Mouse (Mus musculus) embryo, embryonic 9.5 days (tissue): ENCODE measurements around the gene Cela1.

Experiments used
- DNase-seq: peaks from one replicate; pipeline ENCODE4 v3.0.0-alpha.2; 2017; ENCODE audit errors: extremely low spot score

Cela1 gene

DNA sequence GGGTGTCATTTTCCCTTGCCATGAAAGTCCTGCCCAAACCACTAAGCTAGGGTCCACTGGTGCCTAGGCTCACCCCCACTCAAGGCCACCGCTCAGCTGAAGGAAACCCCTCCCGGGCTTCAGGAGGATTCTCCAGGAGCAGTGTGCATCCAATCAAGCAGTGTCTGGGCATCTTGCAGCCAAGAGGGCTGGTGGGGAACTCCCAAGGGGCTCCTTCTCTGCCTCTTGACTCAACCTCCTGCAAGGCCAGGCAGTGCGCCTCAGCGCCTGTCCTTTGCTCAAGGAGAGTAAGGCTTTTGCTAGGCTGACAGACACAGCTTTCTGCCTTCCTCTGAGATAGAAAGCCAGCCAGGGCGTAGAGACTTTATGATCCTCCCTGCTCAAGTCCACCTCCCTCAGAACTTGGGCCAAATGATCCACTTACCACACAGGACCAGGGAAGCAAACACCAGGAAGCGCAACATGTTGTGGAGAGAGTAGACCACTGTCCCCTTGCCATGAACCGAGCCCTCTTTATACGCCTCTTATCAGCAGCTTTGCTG is at the start of gene Cela1:
TSS of gene Cela1 (minus strand) at position 492 of the 542 bp plus-strand sequence.
- no peak for DNase-seq

DNA sequence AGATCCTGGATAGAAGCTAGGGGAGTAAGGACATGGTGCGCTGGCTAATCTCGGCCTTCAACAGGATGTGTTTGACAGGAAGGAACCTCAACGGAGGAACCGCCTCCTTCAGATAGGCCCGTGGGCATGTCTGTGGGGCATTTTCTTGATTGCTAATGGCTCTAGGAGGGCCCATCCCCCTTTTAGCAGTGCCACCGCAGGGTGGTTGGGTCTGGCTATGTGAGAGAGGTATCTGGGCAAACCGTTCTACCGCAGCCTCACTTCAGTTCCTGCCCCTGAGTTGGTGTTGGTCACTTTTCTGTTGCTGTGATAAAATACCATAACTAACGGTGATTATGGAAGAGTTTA is 48.2 kb upstream of the Cela1 start:
- DNase-seq: no peak

DNA sequence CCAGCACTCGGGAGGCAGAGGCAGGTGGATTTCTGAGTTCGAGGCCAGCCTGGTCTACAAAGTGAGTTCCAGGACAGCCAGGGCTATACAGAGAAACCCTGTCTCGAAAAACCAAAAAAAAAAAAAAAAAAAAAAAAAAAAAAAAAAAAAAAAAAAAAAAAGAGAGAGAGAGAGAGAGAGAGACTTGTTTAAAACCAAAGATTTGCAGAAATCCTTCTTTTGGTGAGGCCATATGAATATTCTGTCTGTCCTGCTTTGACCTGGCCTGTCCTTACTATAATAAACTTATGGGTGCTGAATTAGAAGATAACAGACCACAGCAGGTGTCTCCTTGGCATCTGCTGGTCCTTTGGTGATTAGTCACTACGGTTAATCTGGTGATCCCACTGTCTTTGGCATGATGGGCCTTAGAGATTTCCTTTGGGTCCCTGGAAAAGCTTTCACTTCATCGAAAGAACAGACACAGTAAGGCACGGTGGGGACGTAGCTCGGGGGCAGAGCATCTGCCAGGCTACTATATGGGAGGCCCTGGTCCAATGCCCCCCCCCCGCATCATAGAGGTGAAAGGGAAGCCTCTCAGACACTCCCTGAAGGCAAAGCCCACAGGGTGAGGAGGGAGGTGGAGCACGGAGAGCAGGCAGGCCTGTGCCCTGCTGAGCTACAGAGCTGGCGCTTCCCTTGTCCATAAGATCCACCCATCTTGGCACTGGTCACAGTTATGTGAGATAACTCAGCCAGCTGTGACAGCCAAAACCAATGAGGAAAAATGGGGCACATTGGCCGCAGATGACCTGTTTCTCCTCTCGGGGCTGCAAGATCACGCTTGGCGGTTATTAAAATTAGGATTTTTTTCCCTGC is 47.6 kb upstream of the Cela1 start:
- DNase-seq: no peak

DNA sequence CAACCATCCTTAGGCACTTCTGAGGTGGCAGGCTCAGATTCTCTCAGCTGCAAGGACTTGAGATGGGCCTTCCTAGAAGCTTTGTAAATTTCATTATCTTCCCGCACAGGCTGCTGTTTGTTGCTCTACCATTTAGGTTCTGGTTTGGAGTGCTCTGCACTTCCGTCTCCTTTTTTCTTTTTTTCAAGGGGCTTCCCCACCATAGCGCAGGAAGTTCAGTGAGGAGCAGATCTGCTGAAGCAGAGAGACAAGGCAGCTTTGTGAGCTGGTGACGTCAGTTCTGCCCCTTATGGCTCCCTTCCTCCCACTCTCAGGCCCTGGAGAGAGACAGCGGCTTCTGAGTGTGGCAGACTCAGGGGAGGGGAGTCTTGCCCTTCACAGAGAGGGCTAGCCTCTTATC is 44.9 kb upstream of the Cela1 start:
- DNase-seq: no peak

DNA sequence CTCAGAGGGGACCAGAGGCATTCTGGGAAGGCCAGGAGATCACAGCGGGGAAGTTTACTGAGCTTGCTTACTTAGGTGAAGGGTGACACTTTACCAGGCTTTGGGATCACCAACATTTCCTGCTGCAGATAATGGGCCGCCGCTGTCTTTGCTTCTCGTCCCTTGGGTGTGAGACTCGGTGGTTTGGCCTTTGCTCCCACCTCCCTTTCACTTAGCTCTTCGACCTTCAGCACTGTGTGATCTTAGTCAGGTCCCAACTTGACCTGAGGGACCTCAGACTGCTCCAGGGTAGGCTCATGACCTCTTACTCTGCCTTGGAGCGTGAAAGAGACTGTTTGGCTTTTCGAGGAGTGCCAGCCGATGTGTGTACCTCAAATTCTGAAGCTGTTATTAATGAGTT is 43.4 kb upstream of the Cela1 start:
- no peak for DNase-seq

DNA sequence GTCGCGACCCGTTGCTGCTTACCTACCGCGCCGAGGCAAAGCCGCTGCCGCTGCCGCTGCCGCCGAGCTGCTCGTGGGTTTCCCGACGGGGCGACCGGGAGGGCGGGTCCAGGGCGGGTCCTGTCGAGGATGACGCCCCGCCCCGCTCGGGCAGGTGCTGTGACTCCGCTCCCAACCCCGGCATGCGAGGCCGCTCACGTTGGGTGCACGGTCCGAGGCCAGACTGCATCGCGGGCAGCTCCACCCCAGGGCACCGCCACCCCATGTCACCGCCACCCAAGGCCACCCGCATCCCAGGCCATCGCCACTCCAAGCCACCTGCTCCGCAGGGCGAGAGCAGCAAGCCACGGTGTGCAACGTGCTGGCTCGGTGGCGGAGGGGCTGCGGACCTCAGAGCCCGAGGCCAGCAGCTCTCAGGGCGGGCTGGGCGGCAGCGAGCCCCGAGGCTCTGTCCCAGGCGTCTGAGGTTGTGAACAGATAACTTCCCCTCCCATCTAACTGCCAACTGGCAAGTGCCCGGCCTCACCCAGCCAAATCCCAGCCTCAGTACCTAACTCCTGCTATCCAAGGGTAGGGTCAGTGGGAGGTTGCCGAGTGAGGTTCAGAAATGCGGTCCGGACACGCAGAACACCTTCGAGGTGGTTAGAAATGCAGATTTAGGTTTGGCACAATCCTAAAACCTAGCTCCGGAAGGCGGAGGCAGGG is 41.7 kb upstream of the Cela1 start, which contains the start of gene Galnt6:
TSS of gene Galnt6 (minus strand) at position 96 of the 705 bp plus-strand sequence.
- no peak for DNase-seq

DNA sequence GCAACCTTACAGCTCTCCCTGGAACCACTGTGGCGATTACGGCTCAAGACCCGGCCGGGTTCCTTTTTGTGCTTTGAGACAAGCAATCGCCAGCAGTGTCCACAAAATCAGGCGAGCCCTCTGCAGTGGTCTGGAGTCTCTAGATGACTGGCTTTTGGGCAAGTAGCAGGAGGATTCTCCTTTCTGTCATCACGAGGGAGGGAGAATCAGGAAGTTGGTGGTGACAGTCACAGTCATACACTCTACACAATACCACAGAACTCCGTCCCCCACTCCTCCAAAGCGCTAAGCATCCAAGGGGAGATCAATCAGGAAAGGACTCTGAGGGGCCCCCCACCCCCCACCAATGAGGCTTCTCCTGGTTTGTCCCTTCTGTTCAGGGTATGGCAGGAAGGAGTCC is 40.9 kb upstream of the Cela1 start:
- DNase-seq: no peak

DNA sequence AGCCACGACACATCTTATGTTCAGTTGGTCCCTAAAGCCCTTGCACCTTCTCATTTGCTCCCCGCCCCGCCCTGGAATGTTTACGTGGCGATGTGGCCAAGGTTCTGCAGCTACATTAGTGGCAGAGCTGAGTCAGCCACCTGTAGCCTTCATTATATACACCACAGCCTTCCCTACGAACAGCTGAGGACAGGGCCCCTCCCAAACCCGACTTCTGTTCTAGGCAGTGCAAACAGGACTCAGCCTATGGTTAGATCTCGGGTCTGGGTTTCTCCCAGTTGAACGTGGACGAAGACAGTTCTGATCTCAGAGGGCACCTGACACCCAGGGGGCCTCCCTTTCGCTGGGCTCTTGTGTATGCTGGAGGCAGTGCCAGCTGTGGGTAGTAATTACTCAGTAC is 40.1 kb upstream of the Cela1 start:
- DNase-seq: no peak

DNA sequence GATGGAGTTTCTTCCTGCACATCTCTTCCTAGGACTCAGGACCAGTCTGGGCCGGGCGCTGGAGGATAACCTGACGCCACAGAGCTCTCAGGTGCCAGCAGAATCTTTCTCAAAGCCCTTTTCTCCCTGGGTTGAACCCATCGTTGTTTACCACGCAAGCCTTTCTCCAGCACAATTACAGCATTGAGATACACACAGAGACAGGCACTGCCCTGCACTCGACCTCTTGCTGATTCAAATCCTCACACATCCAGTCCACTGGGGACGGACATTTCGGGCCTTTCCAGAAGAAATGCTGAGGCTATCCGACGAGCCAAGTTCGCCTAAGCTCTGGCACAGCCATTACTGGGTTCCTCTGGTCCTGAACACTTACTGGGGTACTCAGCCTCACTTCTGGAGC is 39.0 kb upstream of the Cela1 start:
- no peak for DNase-seq

DNA sequence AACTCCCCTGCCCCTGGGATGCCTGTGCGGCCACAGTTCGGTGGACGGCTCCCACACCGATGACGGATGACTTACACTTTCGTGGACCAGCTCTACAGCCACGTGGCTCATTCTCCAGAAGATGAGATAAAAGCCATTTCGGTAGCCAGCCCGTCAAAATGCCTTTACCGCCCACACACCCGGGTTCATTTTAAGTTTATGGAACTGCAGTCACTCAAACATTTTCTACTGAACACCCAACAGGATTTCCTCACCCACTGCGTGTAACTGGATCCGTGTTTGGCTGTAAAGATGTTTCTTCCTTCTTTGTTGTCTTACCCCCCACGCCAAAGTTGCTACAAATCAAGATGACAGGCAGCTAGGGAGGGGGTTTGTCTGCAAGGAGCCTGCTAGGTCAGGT is 35.8 kb upstream of the Cela1 start:
- DNase-seq: no peak

DNA sequence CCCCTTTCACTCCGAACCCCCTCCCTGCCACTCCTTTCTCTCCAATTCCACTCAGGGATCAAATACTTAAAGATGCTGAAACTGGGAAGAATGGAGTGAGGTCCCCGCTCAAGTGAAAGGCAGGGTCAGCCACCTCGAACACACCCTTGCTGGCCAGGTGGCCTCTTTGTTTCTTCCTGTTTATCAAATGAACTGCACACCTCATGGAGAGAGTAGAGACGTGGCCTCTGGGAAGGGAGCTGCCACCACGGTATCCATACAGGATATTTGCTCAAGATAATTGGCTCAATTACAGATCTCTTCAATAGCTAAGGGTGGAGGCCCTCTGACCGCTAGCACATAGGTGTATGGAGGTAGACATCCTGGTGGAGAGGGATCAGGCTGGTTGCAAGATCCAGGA is 34.8 kb upstream of the Cela1 start:
- DNase-seq: no peak

DNA sequence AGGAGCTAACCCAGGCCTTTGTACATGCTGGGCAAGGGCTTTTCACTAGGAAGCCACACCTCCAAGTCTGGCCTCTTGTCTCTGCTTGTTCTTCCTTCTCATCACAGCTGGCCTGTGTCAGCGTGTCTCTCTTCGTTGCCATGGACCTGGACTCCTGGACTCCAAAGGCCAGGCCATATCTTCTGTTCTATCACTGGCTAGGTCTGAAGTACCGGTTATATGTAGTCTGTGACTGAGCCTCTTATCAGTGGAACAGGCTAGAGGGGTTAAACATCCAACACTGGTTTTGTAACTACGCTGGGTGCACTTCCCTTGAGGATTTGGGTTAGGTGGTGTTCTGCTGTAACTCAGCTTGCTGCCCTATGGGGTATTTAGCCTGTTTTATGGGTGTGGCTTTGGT is 34.3 kb upstream of the Cela1 start:
- no peak for DNase-seq

DNA sequence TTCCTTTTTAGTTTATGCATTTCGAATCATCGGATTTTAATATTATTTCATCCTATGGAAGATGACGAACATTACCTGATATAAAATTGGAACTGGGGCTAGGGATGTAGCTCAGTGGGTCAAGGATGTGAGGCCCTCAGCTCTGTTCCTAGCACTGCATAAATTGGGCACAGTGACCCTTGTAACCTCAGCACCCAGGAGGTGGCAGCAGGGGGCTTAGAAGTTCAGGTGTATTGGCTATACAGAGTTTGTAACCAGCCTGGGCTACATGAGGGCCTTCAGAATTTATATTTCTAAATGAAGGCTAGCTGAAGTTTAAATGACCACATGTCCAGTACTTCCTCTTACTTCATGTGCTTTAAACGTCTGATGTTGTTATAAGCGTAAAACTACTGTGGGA is 33.7 kb upstream of the Cela1 start:
- no peak for DNase-seq

DNA sequence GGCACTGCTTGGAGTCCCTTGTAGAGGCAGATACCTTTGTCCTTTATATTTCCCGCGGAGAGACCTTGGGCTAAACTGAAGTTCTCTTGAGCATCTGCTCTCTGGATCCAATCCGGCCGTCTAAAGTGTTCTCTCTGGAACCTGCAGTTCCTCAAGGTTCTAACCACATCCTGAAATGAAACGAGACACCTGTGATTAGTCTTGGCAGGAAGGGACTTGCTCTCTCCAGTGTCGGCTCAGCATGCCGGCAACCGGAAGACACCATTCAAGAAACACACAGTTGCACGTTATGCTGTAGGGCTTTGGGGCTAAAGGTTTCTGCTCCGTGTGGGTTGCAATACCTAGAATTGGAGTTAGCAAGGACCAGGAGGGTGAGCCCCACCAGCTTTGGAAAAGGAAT is 32.3 kb upstream of the Cela1 start:
- no peak for DNase-seq

DNA sequence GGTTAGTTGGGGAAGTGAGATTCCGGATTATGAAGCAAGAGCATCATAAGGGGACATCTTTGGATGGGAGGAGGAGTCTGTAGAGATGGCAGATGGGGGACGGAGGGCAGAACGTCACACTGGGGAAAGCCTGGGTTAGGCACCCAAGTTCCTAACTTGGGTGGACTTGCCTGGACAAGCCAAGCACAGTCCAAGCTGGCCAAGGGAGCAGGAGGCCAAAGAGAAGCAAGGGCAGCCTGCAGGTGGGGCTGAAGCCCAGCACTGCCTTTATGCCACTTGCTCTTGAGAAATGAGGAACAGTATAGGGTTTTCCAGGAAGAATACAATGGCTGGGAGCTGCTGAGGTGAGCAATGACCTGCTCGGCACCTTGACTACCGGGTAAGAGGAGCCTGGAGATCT is 31.5 kb upstream of the Cela1 start:
- no peak for DNase-seq

DNA sequence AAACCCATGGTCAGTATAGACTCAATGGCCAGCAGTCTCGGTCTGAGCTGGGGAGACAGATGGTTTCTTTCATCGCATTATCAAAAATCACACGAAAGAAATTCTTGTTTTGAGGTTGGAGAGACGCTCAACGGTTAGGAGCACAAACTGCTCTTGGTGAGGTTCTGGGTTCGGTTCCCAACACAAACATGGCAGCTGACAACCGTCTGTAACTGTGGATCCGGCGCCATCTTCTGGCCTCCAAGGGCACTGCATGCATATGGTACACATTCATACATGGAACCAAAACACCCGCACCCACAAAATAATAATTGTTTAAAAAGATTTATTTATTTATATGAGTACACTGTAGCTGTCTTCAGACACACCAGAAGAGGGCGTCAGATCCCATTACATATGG is 30.9 kb upstream of the Cela1 start:
- DNase-seq: no peak

DNA sequence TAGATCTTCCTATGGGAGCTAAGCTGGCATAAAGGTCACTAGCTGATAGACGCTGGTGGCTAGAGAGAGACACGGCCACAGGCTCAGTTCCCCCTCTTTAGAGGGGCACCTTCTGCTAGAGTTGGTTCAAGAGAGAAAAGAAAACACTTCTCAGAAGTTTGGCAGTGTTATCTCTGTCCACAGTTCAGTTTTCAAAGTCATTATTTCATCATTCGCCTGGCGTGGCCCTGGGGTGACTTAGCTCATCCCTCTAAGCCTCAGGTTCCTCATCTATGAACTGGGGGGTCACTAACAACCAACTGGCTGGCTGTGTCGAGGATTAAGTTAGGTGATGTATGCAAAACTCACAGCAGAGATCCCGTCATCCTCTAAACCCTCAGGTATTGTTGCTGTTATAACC is 30.2 kb upstream of the Cela1 start:
- DNase-seq: no peak

DNA sequence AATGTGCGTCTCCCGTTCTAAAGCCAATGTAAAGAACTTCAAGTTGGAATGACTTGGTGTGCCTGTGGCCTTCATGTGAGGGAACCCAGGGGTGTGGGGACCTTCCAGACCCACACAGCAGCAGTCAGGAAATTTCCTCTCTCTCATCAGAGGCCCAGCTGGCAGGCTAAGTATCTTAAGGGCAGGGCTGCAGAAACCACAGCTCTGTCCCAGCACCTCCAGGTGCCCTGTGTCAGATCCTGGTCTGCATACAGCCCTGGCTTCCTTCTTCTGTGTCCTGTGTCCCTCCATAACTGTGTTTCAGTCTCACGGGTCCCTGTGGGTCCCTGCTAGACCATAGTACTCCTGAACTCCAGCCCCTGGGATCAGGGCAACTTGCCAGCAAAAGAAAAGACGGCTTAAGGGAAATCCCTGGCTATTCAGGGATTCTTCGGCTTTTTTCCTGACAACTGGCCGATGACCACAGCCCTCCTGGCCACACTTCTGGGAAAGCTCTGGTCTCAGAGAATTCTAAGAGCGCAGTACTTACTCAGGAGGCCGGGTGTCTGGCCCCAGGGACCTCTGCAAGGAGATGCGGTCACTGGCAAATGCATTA is 27.8 kb upstream of the Cela1 start:
- no peak for DNase-seq

DNA sequence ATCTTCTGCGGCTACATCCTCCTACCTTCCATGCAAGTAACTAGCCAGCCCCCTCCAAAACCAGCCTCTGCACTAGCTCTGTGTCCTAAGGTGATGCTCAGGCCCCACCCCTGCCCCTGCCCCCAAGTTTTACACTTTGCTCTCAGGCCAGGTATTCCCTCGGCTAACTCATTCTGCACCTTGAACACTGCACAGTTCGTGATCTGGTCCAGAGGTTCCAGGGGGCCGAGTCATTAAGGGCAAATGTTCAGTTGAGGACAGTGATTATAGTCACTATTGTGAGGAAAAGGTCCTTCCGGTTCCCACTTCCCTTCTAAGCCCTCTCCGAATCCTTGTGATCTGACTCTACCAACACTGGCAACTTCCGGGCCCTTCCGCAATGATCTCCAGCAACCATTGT is 26.7 kb upstream of the Cela1 start:
- no peak for DNase-seq

DNA sequence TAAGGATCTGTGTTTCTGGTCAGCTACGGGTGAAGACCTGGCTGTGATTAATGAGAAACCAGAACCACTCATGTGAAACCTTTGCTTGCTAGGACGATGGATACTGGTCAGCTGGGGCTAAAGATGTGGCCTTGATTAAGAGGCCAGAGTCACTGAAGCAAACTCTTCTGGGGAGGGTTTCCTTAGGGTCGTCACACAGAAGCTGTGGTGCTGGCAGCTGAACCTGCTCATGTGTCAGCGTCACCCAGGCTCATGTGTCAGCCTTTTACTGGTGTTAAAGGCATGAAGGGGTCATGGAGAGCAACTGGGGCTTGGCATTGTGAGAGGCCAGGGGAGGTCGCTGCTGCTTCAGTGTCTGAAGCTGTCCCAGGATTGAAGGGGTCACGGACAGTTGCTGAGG is 23.1 kb upstream of the Cela1 start:
- DNase-seq: no peak

DNA sequence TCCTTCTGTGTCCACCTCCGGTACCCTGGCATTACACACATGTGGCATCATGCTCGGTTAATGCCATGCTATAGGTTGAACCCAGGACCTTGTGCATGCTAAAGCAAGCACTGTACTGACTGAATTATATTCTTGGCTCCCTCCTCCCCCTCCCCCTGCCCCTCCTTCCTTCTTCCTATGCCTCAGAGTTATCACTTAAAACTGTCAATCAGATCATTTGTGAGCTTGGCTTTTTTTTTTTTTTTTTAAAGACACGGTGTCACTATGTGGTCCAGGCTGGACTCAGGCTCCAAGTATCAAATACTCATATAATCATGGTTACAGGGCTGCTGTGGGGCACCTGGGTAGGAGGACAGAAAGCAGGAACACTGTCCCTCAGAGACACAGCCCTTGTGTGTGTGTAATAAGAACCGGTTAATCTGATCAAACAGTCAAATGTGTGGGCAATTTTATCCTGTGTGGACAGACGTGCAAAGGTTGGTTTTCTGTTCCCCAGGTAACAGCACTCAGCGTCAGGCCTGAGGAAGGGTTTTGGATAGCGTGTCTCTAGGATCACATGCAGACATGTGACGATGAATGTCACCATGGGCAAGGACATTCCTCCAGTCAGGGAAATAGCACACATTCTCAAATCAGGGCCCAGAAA is 20.8 kb upstream of the Cela1 start:
- DNase-seq: no peak

DNA sequence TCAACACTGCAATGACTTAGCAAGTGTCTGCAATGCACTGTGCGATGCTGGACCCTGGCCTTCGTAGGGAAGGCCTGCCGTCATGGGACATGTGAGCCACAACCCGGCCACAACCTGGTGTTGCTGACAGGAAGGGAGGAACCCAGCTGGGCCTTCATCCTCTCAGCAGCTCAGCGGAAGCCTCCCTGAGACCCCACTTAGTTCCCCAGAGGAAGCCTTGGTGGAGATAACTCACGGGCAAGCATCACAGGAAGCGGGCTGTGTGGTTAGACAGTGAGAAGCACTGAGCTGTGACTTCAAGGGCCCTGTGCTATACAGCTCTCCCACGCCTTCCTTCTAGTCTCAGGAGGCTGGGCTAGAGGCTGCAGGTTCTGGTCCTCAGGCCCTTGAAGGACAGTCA is 18.5 kb upstream of the Cela1 start:
- DNase-seq: no peak
